Mouse (Mus musculus): ENCODE results near the gene Orc5. TPM values are rescaled to one million over a fixed set of nuclear protein-coding genes. Genes with fewer than 3 reads are reported as not detected.

Gene Orc5
- total RNA-seq, 2 experiments from 2014 or later: 19.7 to 20.8 TPM

Other genes with a start within 250 kb of the Orc5 start
- 10 to 100 TPM; 41.4 to 54.1 TPM for gene Reln, start 205.7 kb downstream of the Orc5 start, total RNA-seq (2021)
- 10 to 100 TPM; 13.1 to 13.3 TPM for gene Lhfpl3, start 195.6 kb upstream of the Orc5 start, total RNA-seq (2021)

All from layer of hippocampus, postnatal 36 days (tissue).